Mouse (Mus musculus) bone marrow, adult 2 months (tissue): ENCODE data around the gene Gm9639.
"Not testable (repeated sequence)": the region's sequence is repeated elsewhere in the genome, so short reads cannot be mapped to it uniquely, and the experiment has no call there.

Experiments used
- CTCF ChIP-seq: fragments of 200-500 bp; IDR thresholded peaks from 2 replicates; pipeline ENCODE4 v1.5.1; 2011; ENCODE audit warnings: low read length, control low read depth; ENCODE audit not compliant: control insufficient read depth, insufficient read depth
- POLR2A ChIP-seq: fragments of 200-500 bp; IDR thresholded peaks from 2 replicates; pipeline ENCODE4 v1.6.1; 2011; ENCODE audit warnings: low read depth, mild to moderate bottlenecking, control low read depth, low read length, borderline replicate concordance; ENCODE audit not compliant: control insufficient read depth

DNA sequence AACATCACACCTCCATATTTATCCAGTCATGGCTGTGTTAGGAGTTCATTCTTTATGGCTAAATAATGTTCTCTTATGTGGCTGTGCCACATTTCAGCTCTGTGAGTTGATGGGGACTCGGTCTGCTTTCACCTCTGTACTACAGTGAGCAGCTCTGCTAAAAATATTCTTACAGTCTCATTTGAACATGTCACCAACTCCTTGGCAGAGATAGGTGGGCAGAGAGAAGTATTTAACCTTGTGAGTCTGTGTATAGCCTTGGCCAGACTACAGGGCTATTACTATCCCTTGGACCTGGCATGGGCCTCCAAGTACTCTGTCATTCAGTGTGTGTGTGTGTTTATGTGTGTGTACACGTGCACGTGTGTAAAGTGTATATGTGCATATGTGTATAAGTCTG, 22.7 kb downstream of the Gm9639 start:
- TF ChIP-seq CTCF, POLR2A: not testable (repeated sequence)
